Mouse (Mus musculus) spleen, adult 2 months (tissue): ENCODE measurements around the gene Prpf6.

Experiments used
- CTCF ChIP-seq: fragments of 200-500 bp; IDR thresholded peaks from 2 replicates; pipeline ENCODE4 v1.5.1; 2011; ENCODE audit warnings: mild to moderate bottlenecking, inconsistent platforms; ENCODE audit not compliant: insufficient read depth, insufficient read length, insufficient replicate concordance; ENCODE audit errors: extremely low read depth
- POLR2A ChIP-seq: fragments of 200-500 bp; IDR thresholded peaks from 2 replicates; pipeline ENCODE4 v1.6.1; 2011; ENCODE audit warnings: low read depth, low read length, inconsistent platforms

- TF ChIP-seq POLR2A, result no peak
- no peak for TF ChIP-seq CTCF
Observed at GRCm38 (mm10) chr2:181570921-181571595, 20.6 kb upstream of the Prpf6 start.
